Mouse (Mus musculus) neural tube, embryonic 11.5 days (tissue): Measurements from ENCODE around the gene Taf8. TPM values are rescaled to one million over a fixed set of nuclear protein-coding genes. Genes with fewer than 3 reads are reported as not detected.

Source experiments
- ATAC-seq: fragments of 200-750 bp; cut with Nextera tagmentation; 2 replicates; pipeline ENCODE4 v1.8.0; 2017; ENCODE audit warnings: moderate number of reproducible peaks, mild to moderate bottlenecking, moderate TSS enrichment, moderate library complexity; ENCODE audit not compliant: insufficient read depth, low FRiP score, low TSS enrichment
- DNase-seq: peaks from one replicate; pipeline ENCODE4 v3.0.0-alpha.2; 2015; ENCODE audit warnings: low spot score
- H3K27ac ChIP-seq: fragments of 300-500 bp; sonication (generic); 2 replicates; pipeline ENCODE4 v1.5.1; 2014; ENCODE audit warnings: low read depth, mild to moderate bottlenecking, low read length
- H3K27me3 ChIP-seq: fragments of 300-500 bp; sonication (generic); 2 replicates; pipeline ENCODE4 v1.6.1; 2014; ENCODE audit warnings: mild to moderate bottlenecking, low read length, mixed read lengths; ENCODE audit not compliant: control insufficient read depth, insufficient read depth
- H3K36me3 ChIP-seq: fragments of 300-500 bp; sonication (generic); 2 replicates; pipeline ENCODE4 v1.6.1; 2014; ENCODE audit warnings: mild to moderate bottlenecking, low read length, moderate library complexity, mixed read lengths; ENCODE audit not compliant: control insufficient read depth, insufficient read depth
- H3K4me1 ChIP-seq: fragments of 300-500 bp; sonication (generic); 2 replicates; pipeline ENCODE4 v1.6.1; 2014; ENCODE audit warnings: low read length, mixed read lengths; ENCODE audit not compliant: control insufficient read depth, insufficient read depth
- H3K4me2 ChIP-seq: fragments of 300-500 bp; sonication (generic); 2 replicates; pipeline ENCODE4 v1.6.1; 2014; ENCODE audit warnings: low read depth, mild to moderate bottlenecking, moderate library complexity
- H3K4me3 ChIP-seq: fragments of 300-500 bp; sonication (generic); 2 replicates; pipeline ENCODE4 v1.5.1; 2014; ENCODE audit warnings: low read depth, low read length
- H3K9ac ChIP-seq: fragments of 300-500 bp; sonication (generic); 2 replicates; pipeline ENCODE4 v1.6.1; 2014; ENCODE audit warnings: mild to moderate bottlenecking, low read length
- H3K9me3 ChIP-seq: fragments of 300-500 bp; sonication (generic); 2 replicates; pipeline ENCODE4 v1.6.1; 2016; ENCODE audit warnings: low read length; ENCODE audit not compliant: control insufficient read depth
- WGBS: fragments of 180-500 bp; shearing (Covaris S2); extraction: QIAGEN DNeasy Blood & Tissue Kit; methylation state at CpG from one replicate; pipeline ENCODE4 v1.1.7; 2014; 5-methylcytosine and 5-hydroxymethylcytosine counted together
- polyA plus RNA-seq: library from polyadenylated mRNA; unstranded; fragments of >200 nt; fragmentation: Nextera tagmentation; extraction: Ambion mirVana; gene quantifications from 2 replicates; pipeline ENCODE4 v1.2.1, GENCODE M21; 2014

Taf8 gene
- polyA plus RNA-seq, 1 experiment from 2014 or later, result 27.5 TPM

DNA sequence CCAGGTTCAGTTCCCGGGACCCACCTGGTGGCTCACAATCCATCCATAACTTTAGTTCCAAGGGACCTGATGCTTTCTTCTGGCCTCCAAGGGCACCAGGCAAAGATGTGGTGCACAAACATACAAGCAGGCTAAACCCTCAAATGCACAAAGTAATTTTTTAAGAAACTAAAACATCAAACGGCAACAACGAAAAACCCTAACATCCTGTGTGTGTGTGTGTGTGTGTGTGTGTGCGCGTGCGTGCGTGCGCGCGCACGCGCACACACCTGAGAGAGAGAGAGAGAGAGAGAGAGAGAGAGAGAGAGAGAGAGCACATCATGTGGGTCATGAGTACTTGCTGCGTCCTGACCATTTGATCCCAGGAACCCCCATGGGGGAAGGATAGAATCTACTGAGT, 31.6 kb upstream of the Taf8 start:
- WGBS, result 94% methylated on average over 13 of the region's 13 CpGs
- no peak overlapping the region for H3K4me3 ChIP-seq

DNA sequence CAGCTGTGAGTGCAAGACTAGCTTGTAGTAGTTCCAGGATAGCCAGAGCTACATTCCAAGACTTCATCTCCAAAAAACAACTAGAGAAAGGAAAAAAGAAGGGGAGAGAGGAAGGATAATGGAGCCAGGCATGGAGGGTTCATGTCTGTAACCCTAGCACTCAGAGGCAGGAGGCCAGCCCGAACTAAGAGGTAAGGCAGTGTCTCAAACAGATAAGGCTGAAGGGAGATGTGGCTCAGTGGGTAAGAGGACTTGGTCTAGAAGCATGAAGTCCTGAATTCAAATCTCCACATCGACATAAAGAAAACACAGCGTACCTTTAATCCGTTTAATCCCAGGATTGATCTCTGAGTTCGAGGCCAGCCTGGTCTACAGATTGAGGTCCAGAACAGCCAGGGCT, 30.3 kb upstream of the Taf8 start:
- WGBS, result 97% methylated on average over 5 of the region's 5 CpGs
- Histone ChIP-seq H3K4me1 (0 out of 2 replicates have a peak, but pooled peaks cover 3% of the 10 kb centered on the region), H3K27ac (no peak overlapping the region), H3K36me3 (no peaks in the 10 kb centered on the region), H3K9ac (no peak overlapping the region), H3K27me3 (no peaks in the 10 kb centered on the region), H3K4me2 (no peak overlapping the region), H3K4me3 (no peak overlapping the region), H3K9me3 (no peaks in the 10 kb centered on the region)
- no peak for ATAC-seq
- DNase-seq, result no peak

More for the DNA sequence above, 31.6 kb upstream of the Taf8 start:
- ATAC-seq, result no peak
- Histone ChIP-seq H3K27me3 (no peaks in the 10 kb centered on the region), H3K9ac (no peak overlapping the region), H3K27ac (no peak overlapping the region), H3K36me3 (no peaks in the 10 kb centered on the region), H3K4me2 (no peak overlapping the region), H3K9me3 (no peaks in the 10 kb centered on the region), H3K4me1 (no peaks in the 10 kb centered on the region)
- no peak for DNase-seq

DNA sequence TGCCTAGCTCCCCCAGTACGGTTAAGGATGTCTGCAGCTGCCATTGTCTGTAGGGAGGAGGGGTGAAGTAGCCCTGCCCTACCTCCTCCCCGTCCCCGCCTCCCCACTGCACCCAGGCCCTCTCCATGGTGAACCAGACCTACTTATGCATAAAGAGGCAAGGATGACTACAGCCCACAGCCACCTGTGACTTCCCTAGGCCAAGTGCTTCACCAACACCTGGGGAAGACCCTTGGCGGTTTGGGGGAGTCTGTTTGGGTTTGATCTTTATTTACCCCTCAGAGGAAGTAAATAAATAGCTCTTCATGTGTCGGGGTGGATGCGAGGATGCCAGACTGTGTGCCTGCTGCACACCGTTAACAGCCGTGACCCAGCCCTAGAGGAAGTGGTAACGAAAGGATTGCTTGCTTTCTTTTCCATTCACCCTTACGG, 29.3 kb upstream of the Taf8 start:
- 0 out of 2 replicates have a peak, but pooled peaks cover 4% of the 10 kb centered on the region for H3K4me1 ChIP-seq
- DNase-seq (no peak), ATAC-seq (no peak)
- no peaks in the 10 kb centered on the region for H3K27me3 ChIP-seq
- no peak overlapping the region for H3K4me3 ChIP-seq
- no peaks in the 10 kb centered on the region for H3K36me3 ChIP-seq
- no peaks in the 10 kb centered on the region for H3K9me3 ChIP-seq
- no peak overlapping the region for H3K9ac ChIP-seq
- H3K4me2 ChIP-seq, result no peak overlapping the region
- no peak overlapping the region for H3K27ac ChIP-seq
- 62% methylated on average over 10 of the region's 10 CpGs for WGBS

DNA sequence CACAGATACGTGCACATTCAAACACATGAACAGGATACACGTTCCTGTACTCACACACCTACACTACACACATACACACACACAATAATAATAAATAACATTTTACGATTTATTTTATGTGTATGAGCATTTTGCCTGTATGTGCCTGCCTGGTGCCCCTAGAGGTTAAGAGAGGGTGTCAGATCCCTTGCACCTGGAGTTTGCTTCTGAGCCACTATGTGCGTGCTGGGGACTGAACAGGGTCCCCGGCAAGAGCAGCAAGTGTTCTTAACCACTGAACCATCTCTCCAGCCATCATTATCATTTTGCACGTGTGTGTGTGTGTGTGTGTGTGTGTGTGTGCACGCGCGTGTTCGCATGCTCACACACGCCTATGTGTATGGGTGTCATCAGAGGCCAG, 27.5 kb upstream of the Taf8 start:
- Histone ChIP-seq H3K4me2 (no peak overlapping the region), H3K27ac (no peak overlapping the region)
- 92% methylated on average over 11 of the region's 11 CpGs for WGBS

DNA sequence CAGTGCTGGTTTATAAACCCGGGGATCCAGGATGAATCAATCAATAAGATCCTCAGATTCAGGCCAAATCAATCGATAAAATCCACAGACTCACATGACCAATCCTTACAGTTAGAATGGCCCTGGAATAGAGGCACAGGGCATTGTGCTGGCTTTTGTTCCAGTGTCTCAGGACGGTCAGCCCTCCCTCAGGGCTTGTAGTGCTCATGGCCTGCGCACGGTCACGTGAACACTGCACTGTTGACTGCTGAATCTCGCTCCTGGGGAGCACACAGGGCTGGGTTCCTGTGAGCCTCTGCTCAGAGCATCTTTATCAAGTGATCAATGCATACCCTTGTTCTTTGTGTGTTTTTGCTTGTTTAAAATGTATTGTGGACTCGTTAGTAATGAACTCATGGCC, 26.8 kb upstream of the Taf8 start:
- Histone ChIP-seq H3K9ac (no peak overlapping the region), H3K9me3 (no peaks in the 10 kb centered on the region), H3K36me3 (no peaks in the 10 kb centered on the region), H3K4me2 (no peak overlapping the region), H3K4me3 (no peak overlapping the region), H3K27me3 (no peaks in the 10 kb centered on the region), H3K27ac (no peak overlapping the region), H3K4me1 (0 out of 2 replicates have a peak, but pooled peaks cover 4% of the 10 kb centered on the region)
- DNase-seq (no peak), ATAC-seq (no peak)
- WGBS, result 77% methylated on average over 8 of the region's 8 CpGs

More for the DNA sequence above, 27.5 kb upstream of the Taf8 start:
- Histone ChIP-seq H3K9me3 (no peaks in the 10 kb centered on the region), H3K27me3 (no peaks in the 10 kb centered on the region), H3K4me3 (no peak overlapping the region), H3K9ac (no peak overlapping the region), H3K36me3 (no peaks in the 10 kb centered on the region), H3K4me1 (0 out of 2 replicates have a peak, but pooled peaks cover 4% of the 10 kb centered on the region)
- no peak for ATAC-seq
- no peak for DNase-seq

DNA sequence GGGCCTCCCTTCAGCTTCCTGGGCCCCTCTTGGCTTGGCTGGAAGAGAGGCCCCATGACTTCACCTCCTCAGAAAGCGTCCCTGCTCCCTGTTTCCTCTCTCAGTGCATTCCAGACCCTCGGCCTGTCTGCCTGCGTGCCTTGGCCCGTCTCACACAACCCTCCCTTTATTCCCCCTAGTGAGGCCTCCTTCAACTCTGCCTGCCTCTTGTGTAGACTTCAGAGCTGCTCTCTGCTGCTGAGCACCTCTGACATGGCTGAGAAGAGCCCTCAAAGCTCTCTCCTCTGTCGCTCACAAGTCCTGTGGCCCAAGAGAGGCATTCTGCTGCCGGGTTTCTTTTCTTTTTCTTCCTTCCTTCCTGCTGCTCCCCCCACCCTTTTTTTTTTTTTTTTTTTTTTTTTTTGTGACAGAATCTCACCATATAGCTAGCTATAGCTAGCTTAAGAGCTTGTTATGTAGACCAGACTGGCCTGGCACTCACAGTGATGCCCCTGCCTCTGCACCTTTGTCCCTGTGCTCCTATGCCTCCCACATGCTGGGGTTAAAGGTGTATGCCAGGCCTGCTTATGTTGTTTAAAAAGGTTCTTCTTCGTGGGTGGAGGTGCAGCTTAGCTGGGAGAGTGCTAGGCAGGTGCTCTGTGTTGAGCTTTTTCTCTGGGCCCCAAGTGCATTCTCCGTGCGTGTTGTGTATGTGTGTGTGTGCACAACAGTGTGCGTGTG, 25.6 kb upstream of the Taf8 start:
- no peak for DNase-seq
- no peak overlapping the region for H3K4me2 ChIP-seq
- WGBS, result 53% methylated on average over 10 of the region's 10 CpGs
- H3K4me3 ChIP-seq, result no peak overlapping the region
- H3K9ac ChIP-seq, result 0 out of 2 replicates have a peak overlapping the region, but pooled peaks have one; percentile 19
- peaks cover 7% of the 10 kb centered on the region; the same call in 1 of the 2 replicates for H3K4me1 ChIP-seq
- ATAC-seq, result no peak
- peak overlapping the region; percentile 58; the same call in 1 of the 2 replicates for H3K27ac ChIP-seq
- H3K27me3 ChIP-seq, result no peaks in the 10 kb centered on the region
- H3K9me3 ChIP-seq, result no peaks in the 10 kb centered on the region
- H3K36me3 ChIP-seq, result no peaks in the 10 kb centered on the region

DNA sequence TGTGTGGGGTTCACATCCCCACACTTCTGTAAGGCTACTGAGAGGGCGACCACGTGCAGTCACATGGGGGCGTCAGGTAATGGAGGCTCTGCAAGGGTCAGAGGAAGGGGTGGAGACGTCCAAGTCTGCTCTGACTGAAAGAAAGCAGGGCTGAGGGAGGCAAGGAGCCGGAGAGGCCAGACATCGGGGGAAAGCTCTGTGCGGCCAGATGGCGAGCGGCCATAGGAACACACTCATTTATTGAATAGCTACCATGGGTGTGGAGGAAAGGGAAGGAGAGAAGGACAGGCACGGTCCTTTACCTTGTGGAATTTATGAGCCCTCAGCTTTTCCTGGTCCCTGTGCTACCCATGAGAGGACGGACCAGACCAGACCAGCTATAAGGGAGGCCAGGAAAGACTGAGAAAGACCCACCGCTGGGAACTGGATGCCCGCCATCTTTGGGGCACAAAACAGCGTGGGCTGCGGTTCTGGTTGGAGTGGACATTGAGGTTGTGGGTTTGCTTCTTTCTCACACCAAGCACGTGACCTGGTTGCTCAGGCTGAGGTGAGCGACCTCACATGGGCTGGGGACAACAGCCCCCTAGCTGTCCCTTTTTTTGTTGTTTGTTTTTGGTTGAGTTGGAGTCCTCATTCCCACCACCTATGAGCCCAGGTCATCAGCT, 24.9 kb upstream of the Taf8 start:
- no peaks in the 10 kb centered on the region for H3K36me3 ChIP-seq
- H3K4me3 ChIP-seq, result no peak overlapping the region
- H3K4me1 ChIP-seq, result peaks cover 12% of the 10 kb centered on the region
- whole genome bisulfite sequencing, result 79% methylated on average over 17 of the region's 17 CpGs
- peak overlapping the region; percentile 58; the same call in 1 of the 2 replicates for H3K27ac ChIP-seq
- H3K9ac ChIP-seq, result no peak overlapping the region
- H3K27me3 ChIP-seq, result no peaks in the 10 kb centered on the region
- ATAC-seq, result no peak
- DNase-seq, result no peak
- no peak overlapping the region for H3K4me2 ChIP-seq
- H3K9me3 ChIP-seq, result no peaks in the 10 kb centered on the region

DNA sequence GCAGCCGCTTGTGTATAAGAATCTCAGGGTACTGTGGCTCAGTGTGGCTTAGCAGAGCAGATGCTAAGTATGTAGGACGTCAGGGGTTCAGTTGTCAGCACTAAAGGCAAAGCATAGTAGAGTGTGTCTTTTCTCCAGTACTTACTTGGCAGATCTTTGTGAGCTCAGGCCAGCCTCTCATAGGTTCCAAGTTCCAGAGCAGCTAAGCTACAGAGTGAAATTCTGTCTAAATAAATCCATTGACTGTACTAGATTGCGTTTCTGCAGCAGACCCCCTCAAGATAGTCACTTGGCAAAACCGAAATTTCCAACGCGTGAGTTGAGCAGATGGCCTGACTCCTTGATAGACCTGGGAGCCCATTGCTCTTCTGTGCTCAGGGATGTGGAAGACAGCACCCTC, 22.9 kb upstream of the Taf8 start:
- Histone ChIP-seq H3K4me2 (no peak overlapping the region), H3K9ac (no peak overlapping the region; the same call in 1 of the 2 replicates), H3K4me1 (peaks cover 15% of the 10 kb centered on the region), H3K36me3 (no peaks in the 10 kb centered on the region), H3K4me3 (no peak overlapping the region), H3K9me3 (no peaks in the 10 kb centered on the region), H3K27ac (no peak overlapping the region), H3K27me3 (no peaks in the 10 kb centered on the region)
- DNase-seq (no peak), ATAC-seq (no peak)
- 93% methylated on average over 6 of the region's 6 CpGs for WGBS
